Mouse (Mus musculus): Measurements from ENCODE around the gene Gm21488.
"Not testable (repeated sequence)": the region's sequence is repeated elsewhere in the genome, so short reads cannot be mapped to it uniquely, and the experiment has no call there.

Gm21488 gene

GRCm38 (mm10) chrY:27521820-27522219, at the start of gene Gm21488:
TSS of gene Gm21488 (minus strand) at chrY:27521920.
- DNase-seq, result not testable (repeated sequence)

Data from liver (tissue).